Mouse (Mus musculus): Measurements from ENCODE around the gene Gm13277.
"Not testable (repeated sequence)": the region's sequence is repeated elsewhere in the genome, so short reads cannot be mapped to it uniquely, and the experiment has no call there.

Gene Gm13277

DNA sequence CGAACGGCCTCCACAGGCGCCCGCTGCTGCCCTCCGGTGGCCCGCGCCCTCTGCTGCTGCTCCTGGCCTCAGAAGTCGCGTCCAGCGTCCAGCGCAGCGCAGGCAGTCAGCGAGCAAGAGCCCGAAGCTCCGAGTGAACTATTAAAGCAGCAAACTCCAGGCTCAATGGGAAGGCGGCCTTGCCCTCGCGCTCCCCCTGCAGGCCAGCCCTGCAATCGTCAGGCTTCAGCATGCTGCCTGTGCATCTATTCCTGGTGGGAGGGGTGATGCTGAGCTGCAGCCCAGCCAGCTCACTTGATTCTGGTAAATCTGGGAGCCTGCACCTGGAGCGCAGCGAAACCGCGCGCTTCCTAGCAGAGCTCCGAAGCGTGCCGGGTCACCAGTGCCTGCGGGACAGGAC is at the start of gene Gm13277:
Gene Gm13277, plus strand, starts transcription at position 231 of the 400 bp plus-strand sequence.
- DNase-seq, result peak; percentile 76

DNA sequence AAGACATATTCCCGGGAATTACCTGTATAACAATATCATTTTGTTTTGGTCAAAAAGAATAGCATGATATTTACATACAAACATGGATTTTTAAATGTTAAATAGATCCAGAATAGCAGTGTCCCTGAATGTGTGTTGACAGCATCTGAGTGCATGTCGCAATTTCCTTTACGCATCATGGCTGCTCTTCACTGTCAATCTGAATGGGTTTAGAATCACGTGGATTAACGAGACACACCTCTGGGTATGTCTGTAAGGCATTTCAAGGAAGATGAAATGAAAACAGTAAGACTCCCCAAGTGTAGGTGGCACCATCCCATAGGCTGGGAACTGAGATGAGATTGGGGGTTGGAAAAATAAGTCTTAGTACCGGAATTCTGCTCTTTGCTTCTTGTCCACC is 49.4 kb upstream of the Gm13277 start:
- DNase-seq, result no peak

DNA sequence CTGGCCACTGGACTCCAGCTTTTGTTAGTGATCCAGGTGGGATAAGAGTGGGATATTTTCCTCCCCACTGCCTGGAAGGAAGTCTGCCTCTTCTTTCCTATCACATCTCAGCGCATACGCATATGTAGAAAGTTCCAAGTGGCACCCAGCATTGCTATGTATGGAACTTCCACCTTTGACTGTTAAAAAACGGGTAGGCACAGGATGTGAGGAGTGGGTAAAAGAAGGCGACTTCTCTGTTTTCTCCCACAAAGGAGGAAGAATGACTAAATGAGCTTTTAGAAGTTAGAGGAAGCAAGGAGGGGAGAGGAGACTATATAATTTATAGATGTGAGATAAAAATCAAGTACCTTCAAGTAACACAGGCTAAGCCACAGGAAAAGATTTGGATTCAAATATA is 47.0 kb upstream of the Gm13277 start:
- DNase-seq, result no peak

DNA sequence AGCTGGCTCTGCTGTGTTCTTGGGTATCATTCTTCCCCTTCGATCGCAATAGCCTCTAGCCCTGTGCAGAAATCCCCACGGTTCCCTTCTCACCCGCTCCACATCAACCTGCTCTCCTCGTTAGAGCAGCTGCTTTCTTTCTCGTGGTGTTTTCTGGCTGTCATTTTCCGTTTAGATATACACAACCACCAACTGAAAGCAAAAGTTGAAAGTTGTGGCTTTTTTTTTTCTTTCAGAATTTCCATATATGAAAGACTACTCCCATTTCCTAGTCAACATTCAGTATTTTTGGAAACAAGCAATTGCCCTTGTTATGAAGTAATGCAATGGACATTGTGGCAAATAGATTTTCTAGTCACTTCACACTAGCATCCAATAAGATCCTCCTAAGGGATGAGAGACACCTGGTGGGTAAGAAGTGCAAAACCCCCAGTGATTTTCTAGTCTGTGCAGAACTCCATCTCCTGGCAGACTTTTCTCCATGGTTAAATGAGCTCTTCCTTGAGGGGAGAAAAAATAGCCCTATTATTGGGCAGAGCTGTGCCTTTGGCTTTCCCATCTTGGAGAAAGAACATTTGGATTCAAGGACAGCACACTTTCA is 45.6 kb upstream of the Gm13277 start:
- no peak for DNase-seq

DNA sequence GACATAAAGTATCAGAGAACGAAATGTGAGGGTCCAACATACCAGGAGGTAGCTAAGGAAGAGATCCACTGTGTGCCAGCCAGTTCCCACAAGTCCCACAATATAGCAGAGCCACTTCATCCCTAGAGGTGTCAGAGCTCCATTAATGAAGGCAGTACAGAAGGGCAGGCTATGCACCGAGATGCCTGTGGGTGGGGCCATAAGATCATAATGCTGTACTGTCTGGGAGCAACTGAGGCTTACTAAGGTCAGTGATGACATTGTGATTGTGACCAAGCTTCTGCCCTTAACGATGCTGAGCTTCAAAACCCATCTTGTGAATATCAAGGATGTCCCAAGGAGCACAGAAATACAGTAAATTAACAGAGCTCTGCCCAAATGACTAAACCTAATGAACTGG is 44.2 kb upstream of the Gm13277 start:
- no peak for DNase-seq

DNA sequence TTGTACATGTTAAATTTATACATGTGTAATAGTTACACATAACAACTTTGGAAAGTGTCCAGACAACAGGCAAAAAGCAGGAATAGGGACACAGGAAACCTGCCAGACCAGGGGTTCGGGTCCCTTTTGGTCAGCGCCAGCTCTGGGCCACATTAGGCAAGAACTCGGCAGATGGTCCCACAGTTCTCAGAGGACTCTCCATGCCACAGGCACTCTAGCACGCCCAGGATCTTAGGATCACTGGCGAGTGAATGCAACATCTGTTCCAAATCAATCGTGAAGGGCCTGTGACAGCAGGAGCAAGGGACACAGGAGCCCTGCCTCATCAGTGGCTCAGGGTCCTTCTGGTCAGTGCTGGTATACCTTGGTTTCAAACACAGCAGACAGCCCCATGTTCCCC is 38.5 kb upstream of the Gm13277 start:
- no peak for DNase-seq

DNA sequence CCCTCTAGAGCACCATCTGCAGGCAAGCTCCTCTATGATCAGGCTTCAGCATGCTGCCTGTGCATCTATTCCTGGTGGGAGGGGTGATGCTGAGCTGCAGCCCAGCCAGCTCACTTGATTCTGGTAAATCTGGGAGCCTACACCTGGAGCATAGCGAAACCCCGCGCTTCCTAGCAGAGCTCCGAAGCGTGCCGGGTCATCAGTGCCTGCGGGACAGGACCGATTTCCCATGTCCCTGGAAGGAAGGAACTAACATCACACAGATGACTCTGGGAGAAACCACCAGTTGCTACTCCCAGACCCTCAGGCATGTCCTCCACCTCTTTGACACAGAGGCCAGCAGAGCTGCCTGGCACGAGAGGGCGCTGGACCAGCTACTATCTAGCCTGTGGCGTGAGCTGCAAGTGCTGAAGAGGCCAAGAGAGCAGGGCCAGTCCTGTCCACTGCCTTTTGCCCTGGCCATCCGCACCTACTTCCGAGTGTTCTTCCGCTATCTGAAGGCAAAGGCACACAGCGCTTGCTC is 33.6 kb upstream of the Gm13277 start, which contains the start of gene Gm13271:
Gene Gm13271, plus strand, starts transcription at position 51 of the 523 bp plus-strand sequence.
- DNase-seq, result peak; percentile 72 to 74

DNA sequence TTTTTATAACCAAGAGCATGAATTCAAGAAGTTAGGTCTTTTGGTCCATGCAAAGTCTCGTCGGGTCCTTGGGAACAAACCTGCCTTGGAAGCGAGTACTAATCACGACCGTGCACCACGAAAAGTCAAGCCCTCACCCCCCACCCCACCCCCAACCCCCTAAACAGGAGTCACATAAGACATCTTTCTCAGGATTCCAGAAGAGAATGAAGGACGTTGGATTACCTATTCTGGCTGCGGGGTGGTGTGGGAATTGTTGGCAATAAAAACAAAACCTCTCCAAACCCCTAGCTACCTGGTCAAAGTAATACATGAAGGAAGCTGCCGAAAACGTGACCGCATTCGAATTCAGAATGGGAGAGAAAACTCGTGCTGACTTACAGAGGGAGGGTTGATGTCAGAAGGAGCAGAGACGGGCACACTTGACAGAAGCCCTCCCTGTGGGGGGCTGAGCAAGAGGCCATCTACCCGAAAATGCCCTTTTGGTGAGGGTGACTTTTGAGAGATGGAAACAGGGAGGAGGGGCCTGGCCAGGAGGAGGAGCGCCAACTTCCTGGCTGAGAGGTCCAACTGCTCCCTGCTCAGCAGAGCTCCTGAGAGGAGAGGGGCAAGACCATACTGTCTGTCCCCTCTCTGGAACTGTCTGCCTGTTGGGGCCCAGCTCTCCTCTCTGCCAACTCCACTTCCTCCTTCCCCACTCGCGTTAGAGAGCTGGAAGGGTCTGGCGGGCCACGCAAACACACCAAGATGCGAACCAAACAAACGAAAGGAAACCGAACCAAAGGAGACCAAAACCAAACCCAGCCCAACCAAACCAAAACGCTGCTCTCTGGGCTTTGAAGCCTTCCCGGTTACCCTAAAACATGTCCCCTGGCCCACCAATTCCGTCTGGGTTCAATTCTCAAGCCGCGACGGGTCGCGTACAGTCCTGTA is 31.6 kb upstream of the Gm13277 start:
- peak in 1 of 2 experiments; percentile 18 for DNase-seq

DNA sequence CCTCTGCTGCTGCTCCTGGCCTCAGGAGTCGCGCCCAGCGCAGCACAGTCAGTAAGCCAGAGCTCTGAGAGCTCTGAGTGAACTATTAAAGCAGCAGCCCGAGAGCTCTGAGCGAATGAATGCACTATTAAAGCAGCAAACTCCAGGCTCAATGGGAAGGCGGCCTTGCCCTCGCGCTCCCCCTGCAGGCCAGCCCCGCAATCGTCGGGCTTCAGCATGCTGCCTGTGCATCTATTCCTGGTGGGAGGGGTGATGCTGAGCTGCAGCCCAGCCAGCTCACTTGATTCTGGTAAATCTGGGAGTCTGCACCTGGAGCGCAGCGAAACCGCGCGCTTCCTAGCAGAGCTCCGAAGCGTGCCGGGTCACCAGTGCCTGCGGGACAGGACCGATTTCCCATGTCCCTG is 30.8 kb upstream of the Gm13277 start:
- DNase-seq, result peak; percentile 87 to 88

DNA sequence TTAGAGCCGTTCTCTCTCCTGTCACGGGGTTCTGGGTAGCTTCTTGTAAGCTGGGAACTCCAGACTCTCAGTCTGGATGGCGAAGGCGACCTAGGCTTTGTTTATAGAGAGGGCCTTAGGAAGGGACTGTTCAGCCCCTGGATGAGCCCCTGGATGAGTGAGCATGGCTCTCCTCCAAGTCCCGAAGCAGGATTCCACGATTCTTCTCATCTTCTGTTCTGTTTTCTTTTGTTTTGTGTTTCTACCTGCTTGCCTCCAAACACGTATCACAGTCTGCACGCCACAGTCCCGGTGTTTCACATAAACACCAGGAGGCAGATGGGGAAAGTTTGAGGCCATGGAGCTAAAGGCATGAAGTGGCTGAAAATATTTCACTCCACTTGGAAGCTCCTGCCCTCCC is 29.7 kb upstream of the Gm13277 start:
- DNase-seq, result not testable (repeated sequence)

DNA sequence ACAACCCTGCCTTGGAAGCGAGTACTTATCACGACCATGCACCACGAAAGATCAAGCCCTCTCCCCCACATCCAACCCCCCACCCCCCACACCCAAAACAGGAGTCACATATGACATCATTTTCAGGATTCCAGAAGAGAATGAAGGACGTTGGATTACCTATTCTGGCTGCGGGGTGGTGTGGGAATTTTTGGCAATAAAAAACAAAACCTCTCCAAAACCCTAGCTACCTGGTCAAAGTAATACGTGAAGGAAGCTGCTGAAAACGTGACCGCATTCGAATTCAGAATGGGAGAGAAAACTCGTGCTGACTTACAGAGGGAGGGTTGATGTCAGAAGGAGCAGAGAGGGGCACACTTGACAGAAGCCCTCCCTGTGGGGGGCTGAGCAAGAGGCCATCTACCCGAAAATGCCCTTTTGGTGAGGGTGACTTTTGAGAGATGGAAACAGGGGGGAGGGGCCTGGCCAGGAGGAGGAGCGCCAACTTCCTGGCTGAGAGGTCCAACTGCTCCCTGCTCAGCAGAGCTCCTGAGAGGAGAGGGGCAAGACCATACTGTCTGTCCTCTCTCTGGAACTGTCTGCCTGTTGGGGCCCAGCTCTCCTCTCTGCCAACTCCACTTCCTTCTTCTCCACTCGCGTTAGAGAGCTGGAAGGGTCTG is 28.7 kb upstream of the Gm13277 start, which contains the start of gene Gm13283:
Gene Gm13283, plus strand, starts transcription at position 510 of the 659 bp plus-strand sequence.
- peak; percentile 30 to 41 for DNase-seq

DNA sequence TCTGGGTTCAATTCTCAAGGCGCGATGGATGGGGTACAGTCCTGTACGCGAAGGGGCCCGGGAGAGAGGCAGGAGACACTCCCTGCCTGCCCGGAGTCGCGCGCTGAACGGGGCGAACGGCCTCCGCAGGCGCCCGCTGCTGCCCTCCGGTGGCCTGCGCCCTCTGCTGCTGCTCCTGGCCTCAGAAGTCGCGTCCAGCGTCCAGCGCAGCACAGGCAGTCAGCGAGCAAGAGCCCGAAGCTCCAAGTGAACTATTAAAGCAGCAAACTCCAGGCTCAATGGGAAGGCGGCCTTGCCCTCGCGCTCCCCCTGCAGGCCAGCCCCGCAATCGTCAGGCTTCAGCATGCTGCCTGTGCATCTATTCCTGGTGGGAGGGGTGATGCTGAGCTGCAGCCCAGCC is 28.0 kb upstream of the Gm13277 start:
- peak; percentile 54 to 59 for DNase-seq

DNA sequence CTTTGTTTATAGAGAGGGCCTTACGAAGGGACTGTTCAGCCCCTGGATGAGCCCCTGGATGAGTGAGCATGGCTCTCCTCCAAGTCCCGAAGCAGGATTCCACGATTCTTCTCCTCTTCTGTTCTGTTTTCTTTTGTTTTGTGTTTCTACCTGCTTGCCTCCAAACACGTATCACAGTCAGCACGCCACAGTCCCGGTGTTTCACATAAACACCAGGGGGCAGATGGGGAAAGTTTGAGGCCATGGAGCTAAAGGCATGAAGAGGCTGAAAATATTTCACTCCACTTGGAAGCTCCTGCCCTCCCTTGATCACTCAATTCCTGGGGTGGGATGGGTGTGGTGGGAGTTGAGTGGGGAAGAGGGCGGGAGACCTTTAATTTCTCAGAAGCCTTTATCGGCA is 26.7 kb upstream of the Gm13277 start:
- DNase-seq, result peak; percentile 70 to 72

DNA sequence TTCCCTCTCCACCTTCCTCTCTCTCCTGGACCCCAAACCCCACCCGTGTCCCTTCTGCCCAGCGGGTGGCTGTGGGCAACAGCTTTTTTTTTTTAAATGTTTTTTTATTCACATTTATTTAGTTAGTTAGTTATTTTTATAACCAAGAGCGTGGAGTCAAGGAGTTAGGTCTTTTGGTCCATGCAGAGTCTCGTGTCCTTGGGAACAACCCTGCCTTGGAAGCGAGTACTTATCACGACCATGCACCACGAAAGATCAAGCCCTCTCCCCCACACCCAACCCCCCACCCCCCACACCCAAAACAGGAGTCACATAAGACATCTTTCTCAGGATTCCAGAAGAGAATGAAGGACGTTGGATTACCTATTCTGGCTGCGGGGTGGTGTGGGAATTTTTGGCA is 26.1 kb upstream of the Gm13277 start:
- DNase-seq, result peak in 1 of 2 experiments; percentile 23

DNA sequence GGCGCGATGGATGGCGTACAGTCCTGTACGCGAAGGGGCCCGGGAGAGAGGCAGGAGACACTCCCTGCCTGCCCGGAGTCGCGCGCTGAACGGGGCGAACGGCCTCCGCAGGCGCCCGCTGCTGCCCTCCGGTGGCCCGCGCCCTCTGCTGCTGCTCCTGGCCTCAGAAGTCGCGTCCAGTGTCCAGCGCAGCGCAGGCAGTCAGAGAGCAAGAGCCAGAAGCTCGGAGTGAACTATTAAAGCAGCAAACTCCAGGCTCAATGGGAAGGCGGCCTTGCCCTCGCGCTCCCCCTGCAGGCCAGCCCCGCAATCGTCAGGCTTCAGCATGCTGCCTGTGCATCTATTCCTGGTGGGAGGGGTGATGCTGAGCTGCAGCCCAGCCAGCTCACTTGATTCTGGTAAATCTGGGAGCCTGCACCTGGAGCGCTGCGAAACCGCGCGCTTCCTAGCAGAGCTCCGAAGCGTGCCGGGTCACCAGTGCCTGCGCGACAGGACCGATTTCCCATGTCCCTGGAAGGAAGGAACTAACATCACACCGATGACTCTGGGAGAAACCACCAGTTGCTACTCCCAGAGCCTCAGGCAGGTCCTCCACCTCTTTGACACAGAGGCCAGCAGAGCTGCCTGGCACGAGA is 24.9 kb upstream of the Gm13277 start:
- peak; percentile 21 to 33 for DNase-seq

DNA sequence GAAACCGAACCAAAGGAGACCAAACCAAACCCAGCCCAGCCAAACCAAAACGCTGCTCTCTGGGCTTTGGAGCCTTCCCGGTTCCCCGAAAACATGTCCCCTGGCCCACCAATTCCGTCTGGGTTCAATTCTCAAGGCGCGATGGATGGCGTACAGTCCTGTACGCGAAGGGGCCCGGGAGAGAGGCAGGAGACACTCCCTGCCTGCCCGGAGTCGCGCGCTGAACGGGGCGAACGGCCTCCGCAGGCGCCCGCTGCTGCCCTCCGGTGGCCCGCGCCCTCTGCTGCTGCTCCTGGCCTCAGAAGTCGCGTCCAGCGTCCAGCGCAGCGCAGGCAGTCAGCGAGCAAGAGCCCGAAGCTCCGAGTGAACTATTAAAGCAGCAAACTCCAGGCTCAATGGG is 14.9 kb upstream of the Gm13277 start, which contains the start of gene Gm13290:
Gene Gm13290, plus strand, starts transcription at position 301 of the 400 bp plus-strand sequence.
- DNase-seq, result not testable (repeated sequence)

DNA sequence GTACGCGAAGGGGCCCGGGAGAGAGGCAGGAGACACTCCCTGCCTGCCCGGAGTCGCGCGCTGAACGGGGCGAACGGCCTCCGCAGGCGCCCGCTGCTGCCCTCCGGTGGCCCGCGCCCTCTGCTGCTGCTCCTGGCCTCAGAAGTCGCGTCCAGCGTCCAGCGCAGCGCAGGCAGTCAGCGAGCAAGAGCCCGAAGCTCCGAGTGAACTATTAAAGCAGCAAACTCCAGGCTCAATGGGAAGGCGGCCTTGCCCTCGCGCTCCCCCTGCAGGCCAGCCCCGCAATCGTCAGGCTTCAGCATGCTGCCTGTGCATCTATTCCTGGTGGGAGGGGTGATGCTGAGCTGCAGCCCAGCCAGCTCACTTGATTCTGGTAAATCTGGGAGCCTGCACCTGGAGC is 11.8 kb upstream of the Gm13277 start, which contains the start of gene Gm13289:
Gene Gm13289, plus strand, starts transcription at position 301 of the 400 bp plus-strand sequence.
- not testable (repeated sequence) for DNase-seq

DNA sequence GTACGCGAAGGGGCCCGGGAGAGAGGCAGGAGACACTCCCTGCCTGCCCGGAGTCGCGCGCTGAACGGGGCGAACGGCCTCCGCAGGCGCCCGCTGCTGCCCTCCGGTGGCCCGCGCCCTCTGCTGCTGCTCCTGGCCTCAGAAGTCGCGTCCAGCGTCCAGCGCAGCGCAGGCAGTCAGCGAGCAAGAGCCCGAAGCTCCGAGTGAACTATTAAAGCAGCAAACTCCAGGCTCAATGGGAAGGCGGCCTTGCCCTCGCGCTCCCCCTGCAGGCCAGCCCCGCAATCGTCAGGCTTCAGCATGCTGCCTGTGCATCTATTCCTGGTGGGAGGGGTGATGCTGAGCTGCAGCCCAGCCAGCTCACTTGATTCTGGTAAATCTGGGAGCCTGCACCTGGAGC is 8.9 kb upstream of the Gm13277 start, which contains the start of gene Gm13272:
Gene Gm13272, plus strand, starts transcription at position 301 of the 400 bp plus-strand sequence.
- not testable (repeated sequence) for DNase-seq

DNA sequence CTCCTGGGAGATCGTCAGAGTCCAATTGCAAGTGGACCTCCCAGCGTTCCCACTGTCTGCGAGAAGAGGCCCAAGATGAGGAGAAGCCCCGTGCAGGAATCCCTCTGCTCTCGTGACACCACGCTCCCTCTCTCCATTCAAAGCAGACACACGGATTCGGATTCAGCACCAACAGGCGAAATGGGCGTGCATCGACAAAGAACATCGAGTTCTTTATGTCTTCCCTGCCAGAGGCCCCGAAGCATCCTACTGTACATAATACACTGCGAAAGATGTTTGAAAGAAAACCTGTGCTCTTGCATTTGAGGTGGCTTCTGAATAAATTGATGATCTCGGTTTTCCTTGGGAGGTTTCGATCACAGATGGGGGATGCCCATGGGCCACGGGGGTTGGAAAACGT is 8.1 kb upstream of the Gm13277 start:
- DNase-seq, result not testable (repeated sequence)

DNA sequence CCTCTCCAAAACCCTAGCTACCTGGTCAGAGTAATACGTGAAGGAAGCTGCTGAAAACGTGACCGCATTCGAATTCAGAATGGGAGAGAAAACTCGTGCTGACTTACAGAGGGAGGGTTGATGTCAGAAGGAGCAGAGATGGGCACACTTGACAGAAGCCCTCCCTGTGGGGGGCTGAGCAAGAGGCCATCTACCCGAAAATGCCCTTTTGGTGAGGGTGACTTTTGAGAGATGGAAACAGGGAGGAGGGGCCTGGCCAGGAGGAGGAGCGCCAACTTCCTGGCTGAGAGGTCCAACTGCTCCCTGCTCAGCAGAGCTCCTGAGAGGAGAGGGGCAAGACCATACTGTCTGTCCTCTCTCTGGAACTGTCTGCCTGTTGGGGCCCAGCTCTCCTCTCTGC is 6.6 kb upstream of the Gm13277 start, which contains the start of gene Ifnz:
Gene Ifnz, plus strand, starts transcription at position 301 of the 400 bp plus-strand sequence.
- not testable (repeated sequence) for DNase-seq

DNA sequence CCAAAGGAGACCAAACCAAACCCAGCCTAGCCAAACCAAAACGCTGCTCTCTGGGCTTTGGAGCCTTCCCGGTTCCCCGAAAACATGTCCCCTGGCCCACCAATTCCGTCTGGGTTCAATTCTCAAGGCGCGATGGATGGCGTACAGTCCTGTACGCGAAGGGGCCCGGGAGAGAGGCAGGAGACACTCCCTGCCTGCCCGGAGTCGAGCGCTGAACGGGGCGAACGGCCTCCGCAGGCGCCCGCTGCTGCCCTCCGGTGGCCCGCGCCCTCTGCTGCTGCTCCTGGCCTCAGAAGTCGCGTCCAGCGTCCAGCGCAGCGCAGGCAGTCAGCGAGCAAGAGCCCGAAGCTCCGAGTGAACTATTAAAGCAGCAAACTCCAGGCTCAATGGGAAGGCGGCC is 6.1 kb upstream of the Gm13277 start:
- not testable (repeated sequence) for DNase-seq

DNA sequence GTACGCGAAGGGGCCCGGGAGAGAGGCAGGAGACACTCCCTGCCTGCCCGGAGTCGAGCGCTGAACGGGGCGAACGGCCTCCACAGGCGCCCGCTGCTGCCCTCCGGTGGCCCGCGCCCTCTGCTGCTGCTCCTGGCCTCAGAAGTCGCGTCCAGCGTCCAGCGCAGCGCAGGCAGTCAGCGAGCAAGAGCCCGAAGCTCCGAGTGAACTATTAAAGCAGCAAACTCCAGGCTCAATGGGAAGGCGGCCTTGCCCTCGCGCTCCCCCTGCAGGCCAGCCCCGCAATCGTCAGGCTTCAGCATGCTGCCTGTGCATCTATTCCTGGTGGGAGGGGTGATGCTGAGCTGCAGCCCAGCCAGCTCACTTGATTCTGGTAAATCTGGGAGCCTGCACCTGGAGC is 3.0 kb upstream of the Gm13277 start, which contains the start of gene Gm13276:
Gene Gm13276, plus strand, starts transcription at position 301 of the 400 bp plus-strand sequence.
- not testable (repeated sequence) for DNase-seq

Measured in cerebellum, postnatal 14 days (tissue).